Mouse (Mus musculus): ENCODE results near the gene Rab30. TPM values are rescaled to one million over a fixed set of nuclear protein-coding genes. Genes with fewer than 3 reads are reported as not detected.
"Not testable (repeated sequence)": the region's sequence is repeated elsewhere in the genome, so short reads cannot be mapped to it uniquely, and the experiment has no call there.

Rab30 gene
- total RNA-seq, 2 experiments from 2014 or later: 40.4 to 41.8 TPM

DNA sequence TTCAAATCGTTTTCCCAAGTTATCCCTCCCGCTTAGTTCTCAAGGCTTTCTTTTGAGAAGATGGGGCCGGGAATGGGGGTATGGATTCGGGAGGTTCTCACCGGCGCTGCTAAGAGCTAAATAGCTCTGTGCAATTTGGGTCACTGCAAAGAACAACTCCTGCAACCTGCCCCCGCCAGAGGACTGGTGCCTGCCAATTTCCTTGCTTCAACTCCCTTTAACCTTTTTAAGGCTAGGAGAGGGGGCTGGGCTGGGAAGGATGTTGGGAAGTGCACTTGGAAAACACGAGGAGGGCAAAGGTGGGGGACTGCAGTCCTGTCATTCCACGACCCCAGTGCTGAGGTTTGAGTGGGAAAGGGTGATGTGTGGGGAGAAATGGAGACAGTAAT is 452 bp downstream of the Rab30 start:
- intact Hi-C loops (cut with DNase I): loop anchor here (1.0 to 10.0 kb wide), 5 partner anchors 35 to 181 kb away; partner anchors contain the start of genes Ccdc90b, Ddias, Pcf11 and Prcp

DNA sequence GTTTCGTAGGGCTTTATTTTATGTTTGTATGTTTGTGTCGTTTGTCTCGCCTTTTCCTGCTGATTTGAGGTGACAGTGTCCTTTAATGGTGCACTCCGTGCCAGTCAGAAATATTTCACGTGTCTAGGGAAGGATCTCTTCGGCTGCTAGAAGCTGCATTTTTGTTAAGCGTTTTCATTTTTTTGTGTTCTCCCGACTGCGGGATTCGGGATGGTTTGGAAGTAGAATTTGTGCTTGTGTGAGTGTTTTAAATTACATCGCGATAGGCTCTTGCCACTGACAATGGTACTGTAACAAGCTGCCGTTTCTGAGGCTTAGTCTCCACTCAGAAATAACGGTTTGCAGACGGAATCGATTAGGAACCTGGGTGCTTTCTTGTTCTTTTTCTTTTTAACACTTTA is 938 bp downstream of the Rab30 start:
- intact Hi-C loops (cut with DNase I): loop anchor here (5.0 to 10.0 kb wide), 2 partner anchors 82 to 130 kb away; partner anchors contain the start of genes Ddias and Prcp
- peak in 1 of 2 experiments; percentile 18 for DNase-seq (ENCODE audit: low spot score in 2 of 2)

More for the DNA sequence above, 452 bp downstream of the Rab30 start:
- no peak for DNase-seq (ENCODE audit: low spot score in 2 of 2)

DNA sequence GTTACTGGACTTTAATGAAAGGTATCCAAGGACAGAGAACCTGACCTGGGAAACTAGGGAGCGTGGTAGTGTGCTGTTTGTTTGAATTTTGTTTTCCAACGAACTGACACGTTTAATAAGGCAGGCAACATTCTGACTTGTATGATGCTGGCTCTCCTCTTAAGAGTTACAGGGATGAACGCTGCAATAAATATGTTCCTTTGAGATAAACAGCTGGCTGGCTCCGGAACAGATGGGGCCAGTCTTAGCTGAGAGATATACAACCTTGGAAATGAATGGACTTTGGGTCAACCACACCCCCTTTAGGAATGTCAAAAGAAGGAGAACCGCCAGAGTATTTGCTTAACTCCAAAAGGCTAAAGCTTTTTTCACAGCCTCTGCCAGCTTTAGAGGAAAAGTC is 1.4 kb downstream of the Rab30 start:
- intact Hi-C loops (cut with DNase I): loop anchor here (5.0 to 10.0 kb wide), 2 partner anchors 82 to 130 kb away; partner anchors contain the start of genes Ddias and Prcp

DNA sequence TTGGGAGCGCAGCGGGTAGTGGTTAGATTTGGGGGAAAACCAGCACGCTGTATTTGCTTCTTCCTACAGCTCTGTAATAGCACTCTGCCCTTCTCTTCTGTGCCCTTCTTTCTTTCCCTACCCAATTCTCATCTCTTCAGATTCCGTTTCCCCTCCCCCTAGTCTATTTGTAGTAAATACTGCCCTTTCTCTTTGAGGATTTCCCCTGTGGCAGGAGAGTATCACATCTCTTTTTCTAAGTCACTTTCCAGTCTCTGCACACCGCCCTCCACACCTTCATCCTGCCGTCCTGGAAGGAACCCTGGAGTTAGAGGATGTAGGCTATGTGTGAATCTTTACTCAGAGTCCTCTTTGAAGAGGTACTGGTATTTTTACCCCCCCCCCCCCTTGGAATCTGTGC is 1.9 kb downstream of the Rab30 start:
- DNase-seq (ENCODE audit: low spot score in 2 of 2): no peak
- intact Hi-C loops (cut with DNase I): loop anchor here (5.0 to 10.0 kb wide), 2 partner anchors 81 to 129 kb away; partner anchors contain the start of genes Ddias and Prcp

More for the DNA sequence above, 1.4 kb downstream of the Rab30 start:
- no peak for DNase-seq (ENCODE audit: low spot score in 2 of 2)

DNA sequence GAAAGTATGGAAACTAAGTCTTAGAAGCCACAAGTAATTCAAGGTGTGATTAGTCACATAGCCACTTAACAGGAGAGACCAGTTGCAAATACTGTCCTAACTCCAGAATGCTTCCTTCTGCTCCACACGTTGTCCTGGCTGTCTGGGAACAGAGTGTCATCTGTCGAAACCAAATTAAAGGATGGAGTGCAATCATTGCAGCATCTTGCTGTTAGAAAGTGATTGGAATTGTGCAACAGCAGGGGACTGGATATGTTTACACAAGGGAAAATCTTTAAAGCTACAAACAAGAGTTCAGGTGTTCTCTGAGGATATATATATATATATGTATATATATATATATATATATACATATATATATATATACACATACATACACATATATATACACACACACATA is 9.0 kb downstream of the Rab30 start:
- intact Hi-C loops (cut with DNase I): no loop called here
- no peak for DNase-seq (ENCODE audit: low spot score in 2 of 2)

DNA sequence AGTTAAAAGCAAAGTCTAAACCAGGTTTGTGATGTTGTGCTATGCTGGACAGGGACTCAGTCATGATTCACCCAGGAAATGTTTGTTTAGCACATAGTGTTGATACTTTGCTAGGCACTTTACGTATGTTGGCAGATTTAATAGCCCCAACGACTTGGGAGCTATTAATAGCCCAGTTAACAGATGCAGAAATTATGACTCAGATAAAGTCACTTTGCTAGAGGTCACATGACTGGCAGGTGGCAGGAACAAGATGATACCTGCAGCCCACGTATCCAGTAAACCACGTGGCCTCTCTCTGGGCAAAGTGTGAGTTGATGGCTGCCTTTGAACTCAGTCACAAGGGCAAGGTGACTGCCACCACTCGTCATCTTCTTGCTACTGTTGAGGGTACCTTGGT is 16.7 kb downstream of the Rab30 start:
- intact Hi-C loops (cut with DNase I): no loop called here
- DNase-seq (ENCODE audit: low spot score in 2 of 2): no peak

DNA sequence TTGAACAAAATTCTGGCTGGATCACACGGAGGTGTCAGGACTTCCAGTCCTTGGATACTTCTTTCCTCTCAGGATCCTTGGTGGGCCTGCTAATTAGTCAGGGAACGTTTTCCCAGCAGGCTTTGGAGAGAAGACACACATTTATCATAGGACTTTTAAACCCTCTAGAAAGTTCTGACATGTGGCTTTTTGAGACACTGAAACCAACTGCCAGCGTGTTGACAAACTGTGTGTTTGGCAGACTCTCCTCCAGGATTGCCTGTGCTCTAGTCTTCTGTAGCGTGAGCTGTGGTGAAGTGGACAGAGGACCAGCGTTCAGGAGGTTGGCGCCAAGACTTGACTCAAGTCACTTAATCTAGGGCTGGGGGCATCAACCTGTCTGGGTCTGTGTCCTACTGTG is 19.2 kb downstream of the Rab30 start:
- no peak for DNase-seq (ENCODE audit: low spot score in 2 of 2)
- intact Hi-C loops (cut with DNase I): no loop called here

DNA sequence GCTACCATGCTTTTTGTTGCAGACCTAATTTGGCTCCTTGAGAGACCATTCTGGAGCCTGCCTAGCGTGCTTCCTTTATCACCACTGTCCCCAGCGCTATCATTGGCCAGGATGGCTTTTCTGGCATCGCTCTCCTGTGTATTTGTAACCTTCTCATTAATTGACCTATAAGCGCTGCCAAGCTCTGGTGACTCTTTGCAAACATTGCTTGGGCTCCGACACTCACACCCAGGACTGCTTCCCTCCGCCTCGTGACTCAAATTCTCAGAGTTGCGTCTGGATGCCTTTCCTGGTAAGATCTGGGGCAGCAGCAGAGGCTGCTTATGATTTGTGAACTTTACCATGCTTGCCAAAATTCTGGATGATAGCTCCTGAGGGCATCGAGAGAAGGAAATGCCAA is 19.8 kb downstream of the Rab30 start:
- intact Hi-C loops (cut with DNase I): no loop called here
- no peak for DNase-seq (ENCODE audit: low spot score in 2 of 2)

DNA sequence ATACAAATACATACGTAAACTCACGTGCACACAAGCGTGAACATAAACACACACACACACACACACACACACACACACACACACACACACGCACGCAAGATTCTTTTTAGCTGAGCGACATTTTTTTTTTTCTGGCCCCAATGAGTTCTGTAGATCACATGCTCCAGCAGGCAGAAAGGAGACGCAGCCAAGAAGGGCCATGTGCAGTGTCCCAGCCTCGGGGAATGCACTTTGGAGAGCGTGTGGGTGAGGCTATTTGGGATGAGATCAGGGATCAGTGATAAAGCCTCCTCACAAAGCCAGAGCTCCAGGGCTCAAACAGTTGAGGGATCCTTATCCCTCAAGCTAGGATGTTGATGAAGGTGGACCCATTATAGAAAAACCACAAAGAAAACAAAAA is 24.0 kb downstream of the Rab30 start:
- intact Hi-C loops (cut with DNase I): no loop called here
- DNase-seq (ENCODE audit: low spot score in 2 of 2): no peak

DNA sequence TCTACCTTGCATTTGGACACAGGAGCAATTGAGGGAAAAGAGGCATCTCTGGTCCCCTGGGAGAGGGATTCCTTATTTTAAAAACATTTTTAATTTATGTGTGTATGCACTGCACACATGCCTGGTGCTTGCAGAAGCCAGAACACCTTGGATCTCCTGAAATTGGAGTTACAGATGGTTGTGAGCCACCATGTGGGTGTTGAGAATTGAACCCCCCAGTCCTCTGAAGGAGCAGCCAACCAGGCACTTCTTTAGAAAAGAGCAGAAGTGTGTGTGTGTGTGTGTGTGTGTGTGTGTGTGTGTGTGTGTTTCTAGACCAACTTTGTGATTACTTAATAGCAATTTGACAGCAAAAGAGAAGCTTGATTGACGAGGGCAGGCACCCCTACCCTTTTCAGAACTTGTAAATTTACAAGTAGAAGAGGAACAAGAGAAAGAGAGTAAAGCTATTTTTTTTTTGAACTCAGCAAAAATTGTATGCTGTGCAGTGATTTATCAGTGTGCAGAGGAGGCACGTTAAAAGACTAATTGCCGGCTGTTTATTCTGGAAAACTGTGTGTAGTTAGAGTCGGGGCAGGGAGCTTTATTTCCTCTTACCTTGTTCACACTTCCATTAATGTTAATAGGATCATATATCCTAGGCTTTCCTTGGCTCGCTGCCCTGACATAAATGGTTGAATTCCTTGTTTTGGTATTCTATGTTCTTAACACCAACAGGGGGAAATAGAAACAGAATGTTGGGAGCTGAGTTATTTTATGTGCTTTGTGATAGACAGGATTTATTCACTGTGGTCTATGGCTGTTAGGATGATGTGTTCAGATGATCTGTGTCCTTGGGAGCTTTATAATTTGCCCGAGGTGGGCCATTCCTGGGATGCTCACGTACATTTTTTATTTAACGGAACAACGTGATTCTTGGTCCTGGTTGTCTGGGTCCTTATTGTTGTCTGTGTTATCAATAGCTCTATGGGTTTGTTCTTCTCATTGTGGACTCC is 25.0 kb downstream of the Rab30 start:
- intact Hi-C loops (cut with DNase I): no loop called here
- peak; percentile 47 to 77 for DNase-seq (ENCODE audit: low spot score in 2 of 2)

DNA sequence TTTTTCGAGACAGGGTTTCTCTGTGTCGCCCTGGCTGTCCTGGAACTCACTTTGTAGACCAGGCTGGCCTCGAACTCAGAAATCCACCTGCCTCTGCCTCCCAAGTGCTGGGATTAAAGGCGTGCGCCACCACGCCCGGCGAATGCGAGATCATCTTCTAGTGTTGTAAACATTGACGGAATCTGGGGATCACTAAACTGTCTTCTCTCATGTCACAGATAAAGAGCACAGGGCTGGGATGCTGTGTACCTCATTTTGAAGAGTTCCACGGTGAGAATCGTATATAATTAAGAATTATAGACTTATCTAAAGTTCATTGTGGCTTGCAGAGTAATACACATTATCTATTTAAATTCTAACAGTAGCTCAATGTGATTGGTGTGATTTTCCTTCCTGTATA is 26.7 kb downstream of the Rab30 start:
- intact Hi-C loops (cut with DNase I): not testable (repeated sequence)

DNA sequence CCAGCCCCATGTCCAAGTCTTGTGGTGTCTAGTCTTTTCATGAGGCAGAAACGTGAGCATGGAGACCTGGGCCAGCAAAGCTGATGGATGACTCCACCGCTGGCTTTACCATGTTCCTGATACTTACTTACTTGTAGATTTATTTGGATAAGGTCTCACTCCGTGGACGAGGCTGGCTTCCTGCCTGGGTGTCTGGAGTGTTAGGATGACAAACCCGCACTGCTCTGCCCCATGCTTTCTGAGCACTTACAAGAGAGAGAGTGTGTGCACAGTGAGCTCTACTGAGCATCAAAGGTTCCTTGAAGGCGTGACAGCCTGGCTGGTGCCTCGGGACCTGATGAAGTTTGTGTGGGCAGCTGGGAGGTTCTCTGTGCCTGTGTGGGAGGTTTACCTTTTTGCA is 27.5 kb downstream of the Rab30 start:
- DNase-seq (ENCODE audit: low spot score in 2 of 2): peak; percentile 36 to 60
- intact Hi-C loops (cut with DNase I): no loop called here

More for the DNA sequence above, 26.7 kb downstream of the Rab30 start:
- not testable (repeated sequence) for DNase-seq (ENCODE audit: low spot score in 2 of 2)

DNA sequence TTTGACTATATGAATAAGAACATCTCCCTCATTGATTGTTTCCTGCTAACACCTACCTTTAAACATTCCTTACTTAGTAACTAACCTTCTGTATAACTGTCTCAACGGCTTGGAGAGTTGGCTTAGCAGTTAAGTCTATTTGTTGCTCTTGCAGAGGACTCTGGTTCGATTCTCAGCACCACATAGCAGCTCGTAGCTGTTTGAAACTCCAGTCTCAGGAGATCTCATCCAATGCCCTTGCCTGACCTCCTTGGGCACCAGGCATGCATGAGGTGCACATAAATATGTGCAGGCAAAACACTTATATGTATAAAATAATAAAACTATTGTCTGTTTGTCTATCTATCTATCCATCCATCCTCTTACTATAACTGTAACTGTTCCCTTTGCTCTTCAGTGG is 31.6 kb downstream of the Rab30 start:
- no peak for DNase-seq (ENCODE audit: low spot score in 2 of 2)
- intact Hi-C loops (cut with DNase I): no loop called here

DNA sequence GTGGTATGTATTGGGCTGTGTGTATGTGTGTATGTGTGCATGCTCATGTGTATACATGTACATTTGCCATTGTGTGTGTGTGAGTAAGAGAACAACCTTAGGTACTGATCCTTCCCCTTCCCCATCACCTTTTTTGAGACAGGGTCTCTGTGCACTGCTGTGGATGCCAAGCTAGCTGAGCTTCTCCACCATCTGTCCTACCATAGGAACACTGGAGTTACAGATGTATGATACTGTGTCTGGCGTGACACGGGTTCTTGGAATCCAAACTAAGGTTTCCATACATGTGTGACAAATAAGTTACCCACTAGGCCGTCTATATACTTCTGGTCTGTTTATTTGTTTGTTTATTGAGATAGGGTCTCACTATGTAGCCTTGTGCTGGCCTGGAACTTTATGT is 32.2 kb downstream of the Rab30 start:
- intact Hi-C loops (cut with DNase I): no loop called here

DNA sequence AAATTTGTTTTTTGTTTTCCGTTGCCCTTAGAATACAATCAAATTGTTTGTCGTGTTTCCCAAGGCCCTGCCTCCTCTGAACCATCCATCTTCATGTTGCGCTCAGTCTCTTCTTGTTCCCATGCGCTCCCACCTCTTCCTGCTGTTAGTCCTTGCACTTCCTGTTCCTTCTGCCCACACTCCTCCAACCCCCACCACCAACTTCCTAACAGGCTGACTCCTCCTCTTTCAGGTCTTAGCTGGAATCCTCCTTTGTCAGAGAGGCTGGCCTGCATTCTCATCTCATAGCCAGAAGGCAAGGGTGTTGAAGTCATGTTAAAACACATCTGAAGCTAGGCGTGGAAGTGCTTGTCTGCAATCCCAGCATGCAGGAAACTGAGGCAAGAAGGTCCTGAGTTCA is 33.3 kb downstream of the Rab30 start:
- no peak for DNase-seq (ENCODE audit: low spot score in 2 of 2)
- intact Hi-C loops (cut with DNase I): no loop called here

More for the DNA sequence above, 32.2 kb downstream of the Rab30 start:
- DNase-seq (ENCODE audit: low spot score in 2 of 2): no peak

DNA sequence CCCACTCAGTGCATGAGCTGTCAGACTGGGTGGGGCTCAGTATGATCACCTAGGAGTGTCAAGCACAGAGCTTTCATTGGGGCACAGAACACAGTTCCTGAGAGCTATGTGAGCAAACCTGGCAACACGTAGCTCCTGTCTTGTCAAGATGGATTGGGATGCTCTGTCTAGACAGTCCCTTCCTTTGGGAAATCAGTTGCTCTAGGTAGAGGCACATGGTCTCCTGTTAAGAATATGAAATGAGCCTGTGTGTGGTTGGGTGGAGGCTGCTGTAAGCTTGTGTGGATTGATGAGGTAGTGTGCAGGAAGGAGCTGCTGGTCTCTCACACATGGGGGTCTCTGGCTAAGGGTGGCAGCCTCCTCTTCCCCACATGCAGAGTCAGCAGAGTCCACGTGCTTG is 34.3 kb downstream of the Rab30 start:
- DNase-seq (ENCODE audit: low spot score in 2 of 2): no peak
- intact Hi-C loops (cut with DNase I): loop anchor here (2.0 kb wide), 1 partner anchor 35 kb away; the partner anchor contains the start of gene Rab30

DNA sequence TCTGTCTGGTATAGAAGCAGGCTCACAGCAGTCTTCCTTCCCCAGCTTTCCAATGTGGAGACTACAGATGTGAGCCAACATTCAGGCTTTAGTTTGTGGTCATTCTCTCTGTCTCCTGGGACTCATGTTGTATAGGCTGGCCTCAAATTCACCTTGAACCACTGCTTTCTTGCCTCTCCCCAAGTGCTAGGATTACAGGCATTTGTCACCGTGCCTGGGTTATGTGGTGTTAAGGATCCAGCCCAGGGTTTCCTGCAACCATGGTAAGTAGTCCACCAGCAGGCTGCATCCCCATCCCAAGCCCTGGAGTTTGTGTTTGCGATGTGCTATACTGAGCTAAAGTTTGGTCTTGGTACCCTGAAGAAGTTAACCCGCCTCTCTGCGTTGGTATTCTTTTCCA is 35.2 kb downstream of the Rab30 start:
- no peak for DNase-seq (ENCODE audit: low spot score in 2 of 2)
- intact Hi-C loops (cut with DNase I): loop anchor here (2.0 kb wide), 1 partner anchor 36 kb away; the partner anchor contains the start of gene Rab30

DNA sequence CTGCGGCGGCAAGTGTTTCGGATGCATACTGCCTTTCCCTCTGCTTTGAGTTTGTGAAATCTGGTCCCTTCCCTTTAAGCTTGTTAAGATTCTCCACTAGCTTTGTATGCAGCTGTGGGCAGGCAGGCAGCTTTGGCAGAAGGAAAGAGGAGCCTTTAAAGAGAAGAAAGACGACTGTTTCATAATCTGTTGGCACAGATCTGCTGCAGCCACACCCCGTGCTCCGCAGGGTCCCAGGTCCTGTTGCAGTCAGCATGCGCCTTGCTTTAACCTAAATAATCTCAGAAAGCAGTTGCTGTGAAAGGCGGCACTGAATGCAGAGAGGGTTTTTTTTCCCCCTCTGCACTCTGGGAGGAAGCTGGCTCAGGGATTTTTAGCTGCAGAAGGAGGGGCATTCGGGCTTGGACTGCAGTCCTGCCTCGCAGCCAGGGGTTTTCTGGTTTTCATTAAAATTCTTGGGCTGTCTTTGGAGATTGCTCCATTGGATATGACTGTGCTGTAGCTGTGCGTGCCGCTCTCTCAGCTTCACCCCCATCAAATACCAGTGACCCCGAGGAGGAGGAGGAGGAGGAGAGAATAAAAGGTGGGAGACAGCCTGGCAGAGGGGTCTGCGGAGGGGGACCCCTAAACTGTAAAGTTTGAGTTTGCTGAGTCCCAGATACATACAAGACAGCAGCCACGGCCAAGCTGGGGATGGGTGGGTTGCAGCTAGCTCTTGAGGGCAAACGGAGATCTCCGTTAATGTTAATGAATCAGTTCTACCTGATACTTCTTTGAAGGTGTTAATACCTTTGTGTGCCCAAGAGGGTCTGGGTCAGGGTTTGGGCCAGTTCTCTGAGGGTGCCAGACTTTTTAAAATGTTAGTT is 35.9 kb downstream of the Rab30 start:
- intact Hi-C loops (cut with DNase I): loop anchor here (2.0 kb wide), 1 partner anchor 37 kb away; the partner anchor contains the start of gene Rab30
- peak; percentile 57 to 80 for DNase-seq (ENCODE audit: low spot score in 2 of 2)

DNA sequence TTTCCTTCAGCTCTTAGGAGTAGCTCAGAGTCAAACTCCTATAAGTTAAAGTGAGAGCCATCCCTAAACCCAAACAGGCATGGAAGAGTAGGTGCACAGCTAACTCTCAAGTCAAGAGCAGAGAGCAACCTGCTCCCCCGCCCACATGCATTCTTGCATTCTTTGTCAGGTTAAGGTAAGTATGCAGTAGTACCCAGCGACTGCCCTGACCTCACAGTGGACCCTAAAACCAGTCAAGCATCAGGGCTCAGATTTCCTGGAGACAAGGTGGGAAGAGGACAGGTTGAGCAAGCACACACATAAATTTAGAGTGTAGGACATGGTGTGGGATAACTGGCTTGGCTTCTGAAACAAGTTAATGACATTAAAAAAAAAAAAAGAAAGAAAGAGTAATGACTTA is 37.7 kb downstream of the Rab30 start:
- DNase-seq (ENCODE audit: low spot score in 2 of 2): no peak
- intact Hi-C loops (cut with DNase I): no loop called here

DNA sequence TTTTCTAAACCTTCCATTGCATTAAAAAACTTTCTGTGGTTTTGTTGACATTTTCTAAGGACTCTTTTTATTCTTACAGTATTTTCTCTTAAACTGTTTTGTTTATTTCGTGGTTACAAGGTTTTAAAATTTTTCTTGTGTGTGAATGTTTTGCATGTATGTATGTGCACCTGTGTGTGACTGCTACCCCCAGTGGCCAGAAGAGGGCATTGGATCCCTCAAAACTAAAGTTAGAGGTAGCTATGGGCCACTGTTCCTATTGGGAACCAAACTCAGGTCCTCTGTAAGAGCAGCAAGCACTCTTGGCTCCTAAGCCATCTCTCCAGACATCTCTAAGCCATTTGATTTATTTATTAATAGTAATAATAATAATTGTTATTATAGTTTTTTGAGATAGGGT is 40.0 kb downstream of the Rab30 start:
- DNase-seq (ENCODE audit: low spot score in 2 of 2): no peak
- intact Hi-C loops (cut with DNase I): no loop called here

All from left cerebral cortex, postnatal 25 days (tissue).